Mouse (Mus musculus): Measurements from ENCODE around the gene Treml2. TPM values are rescaled to one million over a fixed set of nuclear protein-coding genes. Genes with fewer than 3 reads are reported as not detected.
"Not testable (repeated sequence)": the region's sequence is repeated elsewhere in the genome, so short reads cannot be mapped to it uniquely, and the experiment has no call there.

Treml2 gene
- polyA plus RNA-seq, 1 experiment from 2014 or later, result 0.27 TPM

DNA sequence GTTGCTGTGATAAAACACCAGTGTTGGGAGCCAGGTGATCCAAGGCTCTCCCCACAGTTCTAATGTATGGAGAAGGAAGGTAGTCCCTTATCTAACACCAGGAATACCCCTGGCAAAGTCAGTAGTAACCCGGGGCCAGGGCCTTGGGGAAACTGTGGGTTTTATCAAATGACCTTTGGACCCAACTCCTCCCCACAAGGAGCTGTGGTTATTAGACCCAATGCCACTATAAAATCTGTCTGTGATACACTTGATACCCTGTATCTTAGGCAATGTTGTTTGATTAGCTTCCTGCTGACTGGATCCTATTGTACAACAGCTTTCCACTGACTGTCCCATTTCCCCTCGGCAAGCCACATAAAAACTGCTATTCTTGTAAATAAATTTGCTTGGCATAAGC, 12.8 kb downstream of the Treml2 start:
- H3K4me2 ChIP-seq (ENCODE audit: low read depth, low read length), result no peak overlapping the region
- no peak overlapping the region for H3K9ac ChIP-seq (ENCODE audit: low read depth, low read length)
- ATAC-seq, result peak; percentile 92
- no peaks in the 10 kb centered on the region for H3K9me3 ChIP-seq (ENCODE audit: control insufficient read depth, low read length)
- 38% methylated on average over 2 of the region's 2 CpGs for WGBS
- H3K4me1 ChIP-seq (ENCODE audit: control insufficient read depth, insufficient read depth, low read length), result peaks cover 2% of the 10 kb centered on the region; the same call in 1 of the 2 replicates
- H3K36me3 ChIP-seq (ENCODE audit: control insufficient read depth, insufficient read depth, low read length), result no peaks in the 10 kb centered on the region
- H3K4me3 ChIP-seq (ENCODE audit: low read length), result no peak overlapping the region
- H3K27ac ChIP-seq (ENCODE audit: low read length), result no peak overlapping the region
- no peaks in the 10 kb centered on the region for H3K27me3 ChIP-seq (replicated peaks; ENCODE audit: control insufficient read depth, insufficient read depth, low read length)

DNA sequence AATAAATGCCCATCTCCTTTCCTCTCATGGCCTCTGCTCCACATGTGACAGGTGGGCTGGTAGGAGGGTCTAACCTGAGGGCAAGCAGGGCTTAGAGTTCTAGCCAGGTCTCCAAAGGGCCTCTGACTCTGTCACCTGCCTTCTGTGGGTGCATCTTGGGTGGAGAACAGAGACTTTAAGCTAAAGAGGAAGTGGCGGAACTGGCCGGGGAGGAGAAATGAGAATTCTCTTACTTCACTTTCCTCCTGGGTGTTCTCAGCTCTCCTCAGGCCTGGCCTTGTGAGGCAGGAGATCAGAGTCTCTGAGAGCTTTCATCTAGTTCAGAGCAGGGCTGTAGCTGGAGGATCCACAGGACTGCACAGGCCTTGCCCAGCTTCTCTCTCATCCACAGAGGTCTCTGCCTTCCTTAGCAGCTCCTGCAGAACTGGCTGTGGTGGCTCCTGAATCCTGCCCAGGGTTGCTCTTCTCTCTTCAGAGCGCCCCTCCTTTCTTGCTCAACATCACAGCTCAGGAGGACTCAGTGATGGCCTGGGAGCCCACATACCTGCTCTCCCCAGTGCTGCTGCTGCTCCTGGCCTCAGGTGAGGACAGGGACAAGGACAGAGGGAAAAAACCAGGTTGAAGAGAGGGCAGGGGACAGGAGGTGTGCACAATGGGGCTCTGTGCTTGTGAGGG, 16.7 kb downstream of the Treml2 start, which contains the start of gene B430306N03Rik:
TSS of gene B430306N03Rik (plus strand) at position 237 of the 675 bp plus-strand sequence.
- H3K9me3 ChIP-seq (ENCODE audit: control insufficient read depth, low read length); ATAC-seq; H3K4me2 ChIP-seq (ENCODE audit: low read depth, low read length); H3K36me3 ChIP-seq (ENCODE audit: control insufficient read depth, insufficient read depth, low read length); H3K4me1 ChIP-seq (ENCODE audit: control insufficient read depth, insufficient read depth, low read length); H3K9ac ChIP-seq (ENCODE audit: low read depth, low read length); H3K27me3 ChIP-seq (replicated peaks; ENCODE audit: control insufficient read depth, insufficient read depth, low read length); H3K4me3 ChIP-seq (ENCODE audit: low read length); H3K27ac ChIP-seq (ENCODE audit: low read length): not testable (repeated sequence)
- WGBS, result 83% methylated on average over 3 of the region's 3 CpGs

DNA sequence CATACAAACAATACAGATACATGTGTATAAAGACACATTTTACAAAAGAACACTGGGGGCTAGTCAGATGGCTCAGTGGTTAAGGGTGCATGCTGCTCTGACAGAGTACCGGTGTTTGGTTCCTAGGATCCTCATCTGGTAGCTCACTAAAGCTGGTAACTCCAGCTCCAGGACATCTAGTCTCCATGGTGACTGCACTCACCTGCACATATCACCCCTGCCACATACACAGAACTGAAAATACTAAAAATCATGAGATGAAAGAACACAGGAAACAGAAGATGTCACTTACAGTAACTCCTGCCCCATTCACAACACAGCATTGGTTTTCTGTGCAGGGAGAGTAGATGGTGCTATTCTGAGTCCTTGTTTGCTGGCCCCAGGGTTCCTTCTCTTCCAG, 19.4 kb downstream of the Treml2 start:
- ATAC-seq, result no peak
- no peaks in the 10 kb centered on the region for H3K4me1 ChIP-seq (ENCODE audit: control insufficient read depth, insufficient read depth, low read length)
- H3K4me3 ChIP-seq (ENCODE audit: low read length), result no peak overlapping the region
- no peaks in the 10 kb centered on the region for H3K36me3 ChIP-seq (ENCODE audit: control insufficient read depth, insufficient read depth, low read length)
- no peak overlapping the region for H3K27ac ChIP-seq (ENCODE audit: low read length)
- no peaks in the 10 kb centered on the region for H3K27me3 ChIP-seq (replicated peaks; ENCODE audit: control insufficient read depth, insufficient read depth, low read length)
- H3K4me2 ChIP-seq (ENCODE audit: low read depth, low read length), result no peak overlapping the region
- H3K9ac ChIP-seq (ENCODE audit: low read depth, low read length), result no peak overlapping the region
- no peaks in the 10 kb centered on the region for H3K9me3 ChIP-seq (ENCODE audit: control insufficient read depth, low read length)
- 88% methylated on average over 1 of the region's 1 CpGs for WGBS

DNA sequence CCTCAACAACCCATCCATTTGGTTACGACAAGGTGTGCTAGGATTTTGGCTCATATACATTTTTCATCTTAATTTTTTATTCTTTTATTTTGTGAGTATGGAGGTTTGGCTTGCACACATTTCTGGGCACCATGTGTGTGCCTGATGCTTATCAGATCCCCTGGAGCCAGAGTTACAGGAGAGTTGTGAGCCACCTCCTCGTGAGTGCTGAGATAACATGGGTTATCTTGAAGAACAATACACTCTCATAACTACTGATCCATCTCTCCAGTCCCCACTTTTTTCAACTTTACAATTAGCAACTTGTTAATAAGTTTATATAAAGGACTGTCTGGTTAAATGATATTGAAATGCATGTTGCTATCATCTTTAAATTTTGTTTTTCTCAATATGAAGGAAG, 22.0 kb downstream of the Treml2 start:
- no peak overlapping the region for H3K27ac ChIP-seq (ENCODE audit: low read length)

DNA sequence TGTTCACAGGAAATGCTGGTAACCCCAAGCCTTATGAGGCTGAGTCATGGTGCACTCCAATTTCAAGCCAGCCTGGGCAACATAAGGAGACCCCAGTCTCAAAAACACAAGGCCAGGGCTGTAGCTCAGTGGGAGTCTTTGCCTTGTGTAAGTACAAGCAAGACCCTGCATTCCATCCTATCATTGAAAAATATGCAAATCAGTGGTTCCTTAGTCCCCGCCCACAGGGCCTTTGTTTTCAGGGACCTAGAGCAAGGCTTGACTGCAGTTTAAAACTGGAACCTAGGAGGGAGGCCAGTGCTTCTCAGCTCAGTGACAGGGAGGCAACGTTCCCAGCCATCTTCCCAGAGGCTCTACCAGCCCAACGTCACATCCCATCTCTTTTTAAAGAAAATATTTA, 23.9 kb downstream of the Treml2 start:
- no peaks in the 10 kb centered on the region for H3K27me3 ChIP-seq (replicated peaks; ENCODE audit: control insufficient read depth, insufficient read depth, low read length)
- 72% methylated on average over 3 of the region's 3 CpGs for WGBS
- no peak for ATAC-seq

More for the DNA sequence above, 22.0 kb downstream of the Treml2 start:
- no peaks in the 10 kb centered on the region for H3K27me3 ChIP-seq (replicated peaks; ENCODE audit: control insufficient read depth, insufficient read depth, low read length)
- H3K4me1 ChIP-seq (ENCODE audit: control insufficient read depth, insufficient read depth, low read length), result no peaks in the 10 kb centered on the region
- 76% methylated on average over 2 of the region's 2 CpGs for WGBS
- H3K9me3 ChIP-seq (ENCODE audit: control insufficient read depth, low read length), result no peaks in the 10 kb centered on the region
- H3K4me3 ChIP-seq (ENCODE audit: low read length), result no peak overlapping the region
- ATAC-seq, result no peak
- H3K4me2 ChIP-seq (ENCODE audit: low read depth, low read length), result no peak overlapping the region
- H3K36me3 ChIP-seq (ENCODE audit: control insufficient read depth, insufficient read depth, low read length), result no peaks in the 10 kb centered on the region
- H3K9ac ChIP-seq (ENCODE audit: low read depth, low read length), result no peak overlapping the region

DNA sequence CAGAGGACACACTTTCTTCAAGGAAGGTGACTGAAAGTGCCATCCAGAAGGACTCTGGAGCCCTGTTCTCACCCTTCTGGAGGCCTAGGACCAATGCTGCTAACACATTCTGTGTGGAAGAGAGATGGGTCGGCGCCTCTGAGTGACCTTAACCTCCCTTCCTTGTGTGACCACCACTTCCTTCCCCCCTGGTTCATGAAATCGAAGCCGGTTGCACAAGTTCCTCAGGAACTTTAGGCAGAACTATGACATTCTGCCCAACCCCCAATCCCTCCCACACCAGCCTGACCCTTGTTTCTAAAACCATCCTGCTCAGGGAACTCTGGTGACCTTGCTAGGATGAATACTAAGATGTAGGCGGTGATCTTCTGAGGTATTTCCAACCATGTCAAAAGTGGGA, 25.0 kb downstream of the Treml2 start:
- no peak overlapping the region for H3K27ac ChIP-seq (ENCODE audit: low read length)
- ATAC-seq, result no peak
- no peaks in the 10 kb centered on the region for H3K36me3 ChIP-seq (ENCODE audit: control insufficient read depth, insufficient read depth, low read length)
- no peaks in the 10 kb centered on the region for H3K4me1 ChIP-seq (ENCODE audit: control insufficient read depth, insufficient read depth, low read length)
- 90% methylated on average over 5 of the region's 5 CpGs for WGBS
- no peak overlapping the region for H3K9ac ChIP-seq (ENCODE audit: low read depth, low read length)
- no peak overlapping the region for H3K4me3 ChIP-seq (ENCODE audit: low read length)
- no peak overlapping the region for H3K4me2 ChIP-seq (ENCODE audit: low read depth, low read length)
- H3K9me3 ChIP-seq (ENCODE audit: control insufficient read depth, low read length), result no peaks in the 10 kb centered on the region
- no peaks in the 10 kb centered on the region for H3K27me3 ChIP-seq (replicated peaks; ENCODE audit: control insufficient read depth, insufficient read depth, low read length)

More for the DNA sequence above, 23.9 kb downstream of the Treml2 start:
- no peaks in the 10 kb centered on the region for H3K9me3 ChIP-seq (ENCODE audit: control insufficient read depth, low read length)
- H3K36me3 ChIP-seq (ENCODE audit: control insufficient read depth, insufficient read depth, low read length), result no peaks in the 10 kb centered on the region
- H3K4me3 ChIP-seq (ENCODE audit: low read length), result no peak overlapping the region
- no peaks in the 10 kb centered on the region for H3K4me1 ChIP-seq (ENCODE audit: control insufficient read depth, insufficient read depth, low read length)
- no peak overlapping the region for H3K4me2 ChIP-seq (ENCODE audit: low read depth, low read length)
- no peak overlapping the region for H3K9ac ChIP-seq (ENCODE audit: low read depth, low read length)
- H3K27ac ChIP-seq (ENCODE audit: low read length), result no peak overlapping the region

DNA sequence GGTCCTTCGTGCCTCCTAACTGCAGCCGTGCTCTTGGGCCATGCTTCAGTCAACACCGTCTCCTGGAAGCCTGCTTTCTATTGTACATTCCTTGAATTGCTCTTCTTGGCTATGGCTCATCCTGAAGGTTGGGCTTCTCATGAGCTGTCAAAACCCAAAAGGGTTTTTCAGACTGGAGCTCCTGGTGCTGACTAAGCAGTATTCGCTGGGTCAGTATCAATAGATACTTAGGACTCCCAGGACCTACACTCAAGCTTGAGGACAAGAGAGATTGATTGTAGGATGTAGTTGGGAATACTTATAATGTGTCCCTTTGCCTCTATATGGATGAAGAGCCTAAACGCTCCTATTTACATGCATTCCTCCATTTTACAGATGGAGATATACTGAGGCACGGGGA, 25.8 kb downstream of the Treml2 start:
- no peak for ATAC-seq
- Histone ChIP-seq H3K4me1 (ENCODE audit: control insufficient read depth, insufficient read depth, low read length) (no peaks in the 10 kb centered on the region), H3K27me3 (replicated peaks; ENCODE audit: control insufficient read depth, insufficient read depth, low read length) (no peaks in the 10 kb centered on the region)

DNA sequence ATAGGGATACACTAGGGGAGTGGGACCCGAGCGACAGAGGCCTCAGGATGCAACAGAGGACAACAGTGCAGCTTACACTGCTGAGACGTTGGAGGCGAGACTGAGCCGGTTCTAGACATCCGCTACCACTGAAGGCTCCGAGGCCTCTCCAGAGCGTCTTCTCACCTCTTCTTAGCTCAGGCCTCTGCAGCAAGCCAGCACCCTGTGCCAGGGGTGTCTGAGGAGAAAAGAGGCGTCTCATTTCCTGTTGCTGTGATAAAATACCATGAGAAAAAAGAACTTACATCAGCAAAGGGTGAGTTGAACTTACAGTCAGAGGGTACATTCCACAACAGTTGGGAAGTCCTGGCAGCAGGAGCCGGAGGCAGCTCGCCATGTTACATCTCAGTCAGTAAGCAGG, 26.3 kb downstream of the Treml2 start:
- Histone ChIP-seq H3K4me1 (ENCODE audit: control insufficient read depth, insufficient read depth, low read length) (no peaks in the 10 kb centered on the region), H3K9ac (ENCODE audit: low read depth, low read length) (no peak overlapping the region), H3K9me3 (ENCODE audit: control insufficient read depth, low read length) (no peaks in the 10 kb centered on the region), H3K27ac (ENCODE audit: low read length) (no peak overlapping the region), H3K4me3 (ENCODE audit: low read length) (no peak overlapping the region), H3K27me3 (replicated peaks; ENCODE audit: control insufficient read depth, insufficient read depth, low read length) (no peaks in the 10 kb centered on the region), H3K4me2 (ENCODE audit: low read depth, low read length) (no peak overlapping the region), H3K36me3 (ENCODE audit: control insufficient read depth, insufficient read depth, low read length) (no peaks in the 10 kb centered on the region)
- WGBS, result 86% methylated on average over 11 of the region's 11 CpGs
- no peak for ATAC-seq

More for the DNA sequence above, 25.8 kb downstream of the Treml2 start:
- Histone ChIP-seq H3K4me2 (ENCODE audit: low read depth, low read length) (no peak overlapping the region), H3K27ac (ENCODE audit: low read length) (no peak overlapping the region), H3K9me3 (ENCODE audit: control insufficient read depth, low read length) (no peaks in the 10 kb centered on the region), H3K9ac (ENCODE audit: low read depth, low read length) (no peak overlapping the region), H3K36me3 (ENCODE audit: control insufficient read depth, insufficient read depth, low read length) (no peaks in the 10 kb centered on the region), H3K4me3 (ENCODE audit: low read length) (no peak overlapping the region)
- 91% methylated on average over 6 of the region's 6 CpGs for WGBS

DNA sequence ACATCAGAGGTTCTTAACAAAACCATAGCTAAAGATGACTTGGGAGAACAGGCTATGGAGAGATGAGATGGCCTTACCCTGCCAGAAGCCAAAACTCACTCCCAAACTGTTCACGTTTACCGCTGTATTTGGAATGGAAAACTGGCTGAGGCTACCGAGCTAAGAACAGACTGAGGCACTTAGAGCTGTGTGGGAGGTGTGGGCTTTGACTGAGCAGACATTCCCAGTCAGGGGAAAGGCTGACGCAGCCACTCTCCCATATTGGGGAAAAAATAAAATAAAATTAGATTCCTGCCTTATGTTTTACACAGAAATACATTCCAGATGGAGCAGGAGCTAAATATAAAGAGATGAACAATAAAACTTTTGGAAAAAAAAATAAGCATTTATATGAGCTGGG, 27.4 kb downstream of the Treml2 start:
- Histone ChIP-seq H3K9me3 (ENCODE audit: control insufficient read depth, low read length) (no peaks in the 10 kb centered on the region), H3K4me1 (ENCODE audit: control insufficient read depth, insufficient read depth, low read length) (no peaks in the 10 kb centered on the region), H3K36me3 (ENCODE audit: control insufficient read depth, insufficient read depth, low read length) (no peaks in the 10 kb centered on the region), H3K27me3 (replicated peaks; ENCODE audit: control insufficient read depth, insufficient read depth, low read length) (no peaks in the 10 kb centered on the region), H3K27ac (ENCODE audit: low read length) (no peak overlapping the region), H3K4me2 (ENCODE audit: low read depth, low read length) (no peak overlapping the region), H3K9ac (ENCODE audit: low read depth, low read length) (no peak overlapping the region), H3K4me3 (ENCODE audit: low read length) (no peak overlapping the region)
- WGBS, result 73% methylated on average over 4 of the region's 4 CpGs
- ATAC-seq, result no peak

DNA sequence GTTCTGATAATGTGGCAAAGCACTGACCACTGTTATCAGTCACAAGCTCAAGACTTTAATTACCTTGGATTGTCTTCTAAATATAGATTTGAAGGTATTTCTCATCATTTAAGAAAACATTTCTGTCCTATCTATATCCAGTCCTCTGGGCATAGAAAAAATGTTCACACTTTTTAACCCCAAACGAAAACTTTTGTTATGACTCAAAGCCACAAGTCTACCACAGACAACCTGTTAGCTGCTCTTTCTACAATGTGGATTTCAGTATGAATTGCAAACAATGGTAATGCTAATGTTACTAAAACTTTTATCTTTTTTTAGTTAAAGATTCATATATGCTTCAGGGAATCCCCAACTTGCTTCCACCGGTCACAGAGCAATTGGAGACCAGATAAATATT, 33.2 kb downstream of the Treml2 start:
- ATAC-seq, result no peak
- Histone ChIP-seq H3K4me2 (ENCODE audit: low read depth, low read length) (no peak overlapping the region), H3K27me3 (replicated peaks; ENCODE audit: control insufficient read depth, insufficient read depth, low read length) (no peaks in the 10 kb centered on the region), H3K9me3 (ENCODE audit: control insufficient read depth, low read length) (no peaks in the 10 kb centered on the region), H3K9ac (ENCODE audit: low read depth, low read length) (no peak overlapping the region), H3K27ac (ENCODE audit: low read length) (no peak overlapping the region), H3K4me3 (ENCODE audit: low read length) (no peak overlapping the region), H3K4me1 (ENCODE audit: control insufficient read depth, insufficient read depth, low read length) (no peaks in the 10 kb centered on the region), H3K36me3 (ENCODE audit: control insufficient read depth, insufficient read depth, low read length) (no peaks in the 10 kb centered on the region)
- 81% methylated on average over 2 of the region's 2 CpGs for WGBS
